Mouse (Mus musculus) MEL (cell line): ENCODE measurements around the gene Tead1. TPM values are rescaled to one million over a fixed set of nuclear protein-coding genes. Genes with fewer than 3 reads are reported as not detected.

Source experiments
- DNase-seq: peaks from one replicate; pipeline ENCODE4 v3.0.0; 2011; ENCODE audit warnings: low read depth, low spot score
- H3K27ac ChIP-seq: 2 replicates; pipeline ENCODE4 v1.5.1; 2012; ENCODE audit warnings: low read depth, mild to moderate bottlenecking, control low read depth, low read length, moderate library complexity; ENCODE audit not compliant: control insufficient read depth
- H3K27me3 ChIP-seq, 2 experiments: fragments of 150-350 bp in 1 of 2; sonication (generic) in 1 of 2; 2 replicates each; pipeline ENCODE4 v1.6.1; 2012; ENCODE audit warnings: low read length in 2 of 2, mild to moderate bottlenecking in 2 of 2, improper control_type of control experiment in 1 of 2, moderate library complexity in 1 of 2; ENCODE audit not compliant: insufficient read depth in 2 of 2, control insufficient read depth in 1 of 2
- H3K36me3 ChIP-seq, 2 experiments: 2 replicates each; pipeline ENCODE4 v1.6.1; 2012 to 2014; ENCODE audit warnings: low read length in 2 of 2, improper control_type of control experiment in 1 of 2, inconsistent platforms in 1 of 2, mild to moderate bottlenecking in 1 of 2; ENCODE audit not compliant: insufficient read depth in 2 of 2, control insufficient read depth in 1 of 2
- H3K4me1 ChIP-seq, 2 experiments: fragments of 150-350 bp in 1 of 2; sonication (generic) in 1 of 2; 2 replicates each; pipeline ENCODE4 v1.6.1; 2012; ENCODE audit warnings: low read length in 2 of 2, improper control_type of control experiment in 1 of 2, mild to moderate bottlenecking in 1 of 2; ENCODE audit not compliant: insufficient read depth in 2 of 2, control insufficient read depth in 1 of 2
- H3K4me3 ChIP-seq, 2 experiments: fragments of 150-350 bp in 1 of 2; sonication (generic) in 1 of 2; 2 replicates each; pipeline ENCODE4 v1.5.1; 2012; ENCODE audit warnings: low read depth in 2 of 2, low read length in 2 of 2, mild to moderate bottlenecking in 2 of 2, moderate library complexity in 2 of 2, control low read depth in 1 of 2, improper control_type of control experiment in 1 of 2; ENCODE audit not compliant: control insufficient read depth in 1 of 2, insufficient read depth in 1 of 2
- H3K79me2 ChIP-seq: 2 replicates; pipeline ENCODE4 v1.6.1; 2012; ENCODE audit warnings: mild to moderate bottlenecking, low read length, moderate library complexity; ENCODE audit not compliant: control insufficient read depth, poor library complexity, insufficient read depth
- H3K9ac ChIP-seq: 2 replicates; pipeline ENCODE4 v1.6.1; 2012; ENCODE audit warnings: low read depth, mild to moderate bottlenecking, control low read depth, low read length, moderate library complexity; ENCODE audit not compliant: control insufficient read depth, poor library complexity, severe bottlenecking
- H3K9me3 ChIP-seq: fragments of 150-350 bp; sonication (generic); replicated peaks from 2 replicates; pipeline ENCODE4 v1.6.1; 2012; ENCODE audit warnings: mild to moderate bottlenecking, low read length, improper control_type of control experiment, moderate library complexity; ENCODE audit not compliant: insufficient read depth
- CHD2 ChIP-seq: IDR thresholded peaks from 2 replicates; pipeline ENCODE4 v1.6.1; 2011; ENCODE audit warnings: low read length, improper control_type of control experiment
- ELF1 ChIP-seq: IDR thresholded peaks from 2 replicates; pipeline ENCODE4 v1.6.1; 2014; ENCODE audit warnings: low read depth, mild to moderate bottlenecking, inconsistent platforms, low read length, improper control_type of control experiment, moderate library complexity
- EP300 ChIP-seq, 2 experiments: IDR thresholded peaks; 2 replicates each; pipeline ENCODE4 v1.6.1; 2011; ENCODE audit warnings: improper control_type of control experiment in 2 of 2, low read length in 2 of 2, low read depth in 1 of 2, mild to moderate bottlenecking in 1 of 2
- HCFC1 ChIP-seq: IDR thresholded peaks from 2 replicates; pipeline ENCODE4 v1.6.1; 2012; ENCODE audit warnings: low read depth, mild to moderate bottlenecking, inconsistent platforms, low read length, improper control_type of control experiment, moderate library complexity
- JUND ChIP-seq: IDR thresholded peaks from 2 replicates; pipeline ENCODE4 v1.6.1; 2011; ENCODE audit warnings: low read depth, mild to moderate bottlenecking, improper control_type of control experiment, low read length
- MAFK ChIP-seq: IDR thresholded peaks from 2 replicates; pipeline ENCODE4 v1.6.1; 2011; ENCODE audit warnings: low read depth, mild to moderate bottlenecking, low read length, improper control_type of control experiment, borderline replicate concordance
- MAX ChIP-seq: IDR thresholded peaks from 2 replicates; pipeline ENCODE4 v1.6.1; 2011; ENCODE audit warnings: low read length, improper control_type of control experiment
- MAZ ChIP-seq: IDR thresholded peaks from 2 replicates; pipeline ENCODE4 v1.6.1; 2012; ENCODE audit warnings: low read depth, mild to moderate bottlenecking, inconsistent platforms, low read length, improper control_type of control experiment
- MEF2A ChIP-seq: IDR thresholded peaks from 2 replicates; pipeline ENCODE4 v1.6.1; 2014; ENCODE audit warnings: low read depth, mild to moderate bottlenecking, inconsistent platforms, low read length, improper control_type of control experiment; ENCODE audit not compliant: poor library complexity, insufficient replicate concordance, severe bottlenecking; ENCODE audit errors: extremely low read depth
- MXI1 ChIP-seq: IDR thresholded peaks from 2 replicates; pipeline ENCODE4 v1.6.1; 2011; ENCODE audit warnings: mild to moderate bottlenecking, low read depth, low read length, improper control_type of control experiment
- MYC ChIP-seq: IDR thresholded peaks from 2 replicates; pipeline ENCODE4 v1.6.1; 2011; ENCODE audit warnings: low read depth, mild to moderate bottlenecking, low read length, improper control_type of control experiment, moderate library complexity
- NELFE ChIP-seq: IDR thresholded peaks from 2 replicates; pipeline ENCODE4 v1.6.1; 2011; ENCODE audit warnings: low read depth, low read length, improper control_type of control experiment
- NRF1 ChIP-seq: IDR thresholded peaks from 2 replicates; pipeline ENCODE4 v1.6.1; 2014; ENCODE audit warnings: low read depth, mild to moderate bottlenecking, inconsistent platforms, low read length, improper control_type of control experiment, moderate library complexity; ENCODE audit not compliant: poor library complexity, insufficient read depth, severe bottlenecking
- POLR2AphosphoS5 ChIP-seq: IDR thresholded peaks from 2 replicates; pipeline ENCODE4 v1.6.1; 2012; ENCODE audit warnings: low read depth, borderline replicate concordance, mild to moderate bottlenecking, inconsistent platforms, low read length, moderate library complexity, mixed read lengths
- RAD21 ChIP-seq: IDR thresholded peaks from 2 replicates; pipeline ENCODE4 v1.6.1; 2011; ENCODE audit warnings: mild to moderate bottlenecking, low read depth, low read length, improper control_type of control experiment
- TCF12 ChIP-seq: IDR thresholded peaks from 2 replicates; pipeline ENCODE4 v1.6.1; 2014; ENCODE audit warnings: low read depth, mild to moderate bottlenecking, inconsistent platforms, low read length, improper control_type of control experiment, moderate library complexity
- UBTF ChIP-seq: IDR thresholded peaks from 2 replicates; pipeline ENCODE4 v1.6.1; 2012; ENCODE audit warnings: low read depth, mild to moderate bottlenecking, inconsistent platforms, low read length, improper control_type of control experiment, moderate library complexity, borderline replicate concordance; ENCODE audit not compliant: insufficient read depth
- USF2 ChIP-seq, 2 experiments: IDR thresholded peaks; 2 replicates each; pipeline ENCODE4 v1.6.1; 2011 to 2012; ENCODE audit warnings: improper control_type of control experiment in 2 of 2, low read length in 2 of 2, borderline replicate concordance in 1 of 2, inconsistent platforms in 1 of 2, low read depth in 1 of 2, mild to moderate bottlenecking in 1 of 2; ENCODE audit not compliant: insufficient read depth in 1 of 2
- ZMIZ1 ChIP-seq: IDR thresholded peaks from 2 replicates; pipeline ENCODE4 v1.6.1; 2012; ENCODE audit warnings: low read depth, mild to moderate bottlenecking, inconsistent platforms, low read length, improper control_type of control experiment, moderate library complexity
- ZNF384 ChIP-seq: IDR thresholded peaks from 2 replicates; pipeline ENCODE4 v1.6.1; 2012; ENCODE audit warnings: low read depth, mild to moderate bottlenecking, inconsistent platforms, low read length, improper control_type of control experiment
- polyA plus RNA-seq, 2 experiments: library from polyadenylated mRNA; stranded (reverse) in 1 of 2; unstranded in 1 of 2; fragments of >175 nt in 1 of 2; fragments of >200 nt in 1 of 2; gene quantifications; 2 replicates each; pipeline versions ENCODE4 v1.2.1 to v1.2.4; 2012; ENCODE audit warnings: low replicate concordance in 2 of 2, low read depth in 1 of 2; ENCODE audit not compliant: insufficient read length in 2 of 2, insufficient read depth in 1 of 2, missing spikeins in 1 of 2
- total RNA-seq: library from RNA; depleted of rRNA; stranded (reverse); fragments of 300-350 nt; gene quantifications from 2 replicates; pipeline ENCODE4 v1.2.3, GENCODE M21; 2012

Tead1 gene
- total and polyA plus RNA-seq, 3 experiments: not detected

DNA sequence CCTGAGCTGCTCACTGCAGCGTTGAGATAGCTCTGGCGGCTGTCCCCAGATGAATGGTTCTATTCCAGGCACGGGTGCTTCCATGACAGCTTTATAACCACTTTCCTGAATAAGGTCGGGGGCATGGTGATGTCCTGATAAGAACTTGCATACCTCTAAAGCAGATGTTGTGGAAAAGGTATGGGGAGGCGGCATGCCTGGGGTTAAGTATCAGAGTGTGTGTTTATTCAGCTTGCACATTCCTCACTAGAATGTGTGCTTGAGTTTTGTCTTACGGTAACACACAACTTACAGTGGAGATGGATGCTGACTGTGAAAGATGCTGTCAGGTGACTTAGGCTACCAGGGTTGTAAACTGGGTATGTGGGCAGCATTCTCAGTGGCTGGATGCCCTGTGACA lies 93.7 kb downstream of the Tead1 start:
- no peaks in the 10 kb centered on the region for H3K79me2 ChIP-seq
- no peaks in the 10 kb centered on the region for H3K9me3 ChIP-seq
- H3K4me1 ChIP-seq: no peaks in the 10 kb centered on the region
- no peak overlapping the region for H3K4me3 ChIP-seq
- no peaks in the 10 kb centered on the region for H3K36me3 ChIP-seq
- no peak for DNase-seq
- H3K27ac ChIP-seq: no peak overlapping the region
- TF ChIP-seq UBTF: no peak
- no peak for TF ChIP-seq MAZ
- no peak for TF ChIP-seq CHD2
- no peak for TF ChIP-seq ZNF384
- no peak for TF ChIP-seq NELFE
- TF ChIP-seq MYC: no peak
- TF ChIP-seq JUND: no peak
- TF ChIP-seq MAFK: no peak
- no peak for TF ChIP-seq NRF1
- no peaks in the 10 kb centered on the region for H3K27me3 ChIP-seq
- H3K9ac ChIP-seq: no peak overlapping the region

DNA sequence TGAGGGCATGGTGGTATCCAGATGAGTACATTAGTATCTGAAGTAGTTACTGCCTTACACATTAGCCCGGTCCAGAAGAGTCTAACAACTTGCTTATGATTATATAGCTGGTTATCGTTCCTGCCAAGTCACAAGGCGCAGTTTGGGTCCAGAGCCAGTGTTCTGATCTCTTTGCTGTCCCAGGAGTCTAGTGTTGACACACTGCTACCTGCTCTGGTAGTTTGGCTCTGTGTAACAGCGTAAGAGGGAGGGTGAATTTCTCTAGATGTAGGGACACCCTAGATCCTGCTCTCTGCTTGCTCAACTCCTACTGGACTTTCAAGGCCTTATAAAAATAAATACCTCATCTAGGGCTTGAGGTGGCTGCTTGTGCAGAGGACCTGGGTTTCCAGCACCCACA lies 94.5 kb downstream of the Tead1 start:
- TF ChIP-seq NELFE (no peak), ZNF384 (no peak), UBTF (no peak), HCFC1 (no peak), MXI1 (no peak), ZMIZ1 (no peak), EP300 (IDR thresholded peaks at IDR 0.05; ENCODE audit: low read depth in 1 of 2, low read length in 2 of 2) (no peak), TCF12 (no peak), MAZ (no peak), RAD21 (no peak), MAX (no peak), USF2 (IDR thresholded peaks at IDR 0.05; ENCODE audit: borderline replicate concordance in 1 of 2, insufficient read depth in 1 of 2, low read depth in 1 of 2, low read length in 2 of 2) (no peak), POLR2AphosphoS5 (no peak), ELF1 (no peak), MEF2A (no peak), JUND (no peak)
- TF ChIP-seq, all 39 proteins: peak for 0
- no peak overlapping the region for H3K27ac ChIP-seq
- H3K79me2 ChIP-seq: no peaks in the 10 kb centered on the region
- DNase-seq: no peak
- H3K27me3 ChIP-seq: no peaks in the 10 kb centered on the region
- H3K9me3 ChIP-seq: no peaks in the 10 kb centered on the region
- H3K4me3 ChIP-seq: no peak overlapping the region
- H3K9ac ChIP-seq: no peak overlapping the region
- no peaks in the 10 kb centered on the region for H3K36me3 ChIP-seq
- H3K4me1 ChIP-seq: no peaks in the 10 kb centered on the region
